Mouse (Mus musculus) v-Abl transformed pro-B cells (cell line): ENCODE measurements around the gene Lta.

Experiments used
- in situ Hi-C, 2 experiments: fragments of 400-800 bp; cut with MboI; formaldehyde crosslinking; loops; one replicate each; pipeline ENCODE4 v1.15.1; 2025; ENCODE audit not compliant: unreplicated experiment in 2 of 2

Lta gene

GRCm38 (mm10) chr17:35218516-35219193 lies 13.5 kb upstream of the Lta start:
- in situ Hi-C loops = no loop called here

- in situ Hi-C loops = no loop called here
Observed at GRCm38 (mm10) chr17:35213071-35213470, 7.9 kb upstream of the Lta start.

- in situ Hi-C loops = no loop called here
Observed at GRCm38 (mm10) chr17:35210593-35210992, 5.4 kb upstream of the Lta start.

GRCm38 (mm10) chr17:35209785-35210535 lies 4.8 kb upstream of the Lta start:
- in situ Hi-C loops = no loop called here

- in situ Hi-C loops = no loop called here
Observed at GRCm38 (mm10) chr17:35205380-35205769, 224 bp upstream of the Lta start.

GRCm38 (mm10) chr17:35202442-35202841 lies 2.7 kb downstream of the Lta start:
- in situ Hi-C loops = no loop called here

- in situ Hi-C loops = no loop called here
Observed at GRCm38 (mm10) chr17:35201787-35202186, 3.4 kb downstream of the Lta start, which contains the start of gene Tnf. Gene Tnf, minus strand, starts transcription at chr17:35202007.

GRCm38 (mm10) chr17:35201128-35201527 lies 4.0 kb downstream of the Lta start:
- in situ Hi-C loops = no loop called here

- in situ Hi-C loops = no loop called here
Observed at GRCm38 (mm10) chr17:35200398-35200797, 4.8 kb downstream of the Lta start.

GRCm38 (mm10) chr17:35198946-35199345 lies 6.2 kb downstream of the Lta start:
- in situ Hi-C loops = no loop called here

GRCm38 (mm10) chr17:35198029-35198428 lies 7.1 kb downstream of the Lta start:
- in situ Hi-C loops = no loop called here

- in situ Hi-C loops = no loop called here
Observed at GRCm38 (mm10) chr17:35197126-35197525, 8.0 kb downstream of the Lta start.

GRCm38 (mm10) chr17:35196321-35196641 lies 8.9 kb downstream of the Lta start:
- in situ Hi-C loops = no loop called here

GRCm38 (mm10) chr17:35195631-35196320 lies 9.4 kb downstream of the Lta start:
- in situ Hi-C loops = no loop called here

GRCm38 (mm10) chr17:35194844-35195630 lies 10.1 kb downstream of the Lta start:
- in situ Hi-C loops = no loop called here

GRCm38 (mm10) chr17:35193881-35194843 lies 11.0 kb downstream of the Lta start, which contains the start of gene Ltb:
Gene Ltb, plus strand, starts transcription at chr17:35194439.
- in situ Hi-C loops = no loop called here

GRCm38 (mm10) chr17:35192924-35193323 lies 12.2 kb downstream of the Lta start:
- in situ Hi-C loops = no loop called here

GRCm38 (mm10) chr17:35191723-35192122 lies 13.4 kb downstream of the Lta start:
- in situ Hi-C loops = no loop called here

GRCm38 (mm10) chr17:35190096-35190495 lies 15.1 kb downstream of the Lta start:
- in situ Hi-C loops = no loop called here

GRCm38 (mm10) chr17:35189186-35189585 lies 16.0 kb downstream of the Lta start:
- in situ Hi-C loops = no loop called here
